Mouse (Mus musculus): ENCODE measurements at regions not wholly inside any gene's neighbourhood (a gene's known extent, or its start where the extent isn't known, plus 50 kb on each side); places are given as distances from the start of the nearest gene placed in this dataset.
A peak's percentile ranks its signal among the peaks of the same experiment; 100 is the strongest.
"Not testable (repeated sequence)": the region's sequence is repeated elsewhere in the genome, so short reads cannot be mapped to it uniquely, and the experiment has no call there.

GRCm38 (mm10) chr17:13542856-13543255, 188.5 kb downstream of the Tcp10c start:
- Histone ChIP-seq H3K27me3 (no peaks in the 10 kb centered on the region), H3K4me2 (no peak overlapping the region), H3K9ac (no peak overlapping the region), H3K4me3 (replicated peaks) (no peak overlapping the region), H3K36me3 (replicated peaks) (no peaks in the 10 kb centered on the region), H3K4me1 (replicated peaks) (no peaks in the 10 kb centered on the region), H3K9me3 (replicated peaks) (peaks cover 27% of the 10 kb centered on the region), H3K27ac (replicated peaks) (no peak overlapping the region)
- WGBS (ENCODE audit: insufficient replicate concordance), result 63% methylated on average over 10 of the region's 10 CpGs
- no peak for ATAC-seq (ENCODE audit: insufficient read depth)

GRCm38 (mm10) chr17:13544036-13544795, 189.8 kb downstream of the Tcp10c start:
- 35% methylated on average over 2 of the region's 2 CpGs for whole genome bisulfite sequencing (ENCODE audit: insufficient replicate concordance)
- H3K4me1 ChIP-seq (replicated peaks), result no peaks in the 10 kb centered on the region
- H3K36me3 ChIP-seq (replicated peaks), result no peaks in the 10 kb centered on the region
- ATAC-seq (ENCODE audit: insufficient read depth), result no peak
- no peak overlapping the region for H3K27ac ChIP-seq (replicated peaks)
- H3K4me2 ChIP-seq, result no peak overlapping the region
- H3K27me3 ChIP-seq, result no peaks in the 10 kb centered on the region
- no peak overlapping the region for H3K9ac ChIP-seq
- H3K9me3 ChIP-seq (replicated peaks), result peaks cover 40% of the 10 kb centered on the region
- H3K4me3 ChIP-seq (replicated peaks), result no peak overlapping the region

- H3K27me3 ChIP-seq, result no peaks in the 10 kb centered on the region
- WGBS (ENCODE audit: insufficient replicate concordance), result 51% methylated on average over 3 of the region's 3 CpGs
- ATAC-seq (ENCODE audit: insufficient read depth), result no peak
- H3K9ac ChIP-seq, result no peak overlapping the region
- no peak overlapping the region for H3K4me2 ChIP-seq
- no peak overlapping the region for H3K4me3 ChIP-seq (replicated peaks)
- no peak overlapping the region for H3K27ac ChIP-seq (replicated peaks)
- no peaks in the 10 kb centered on the region for H3K4me1 ChIP-seq (replicated peaks)
- H3K36me3 ChIP-seq (replicated peaks), result no peaks in the 10 kb centered on the region
- H3K9me3 ChIP-seq (replicated peaks), result peaks cover 33% of the 10 kb centered on the region
Observed at GRCm38 (mm10) chr17:13546249-13546648, 191.9 kb downstream of the Tcp10c start.

GRCm38 (mm10) chr17:13546669-13547085, 192.3 kb downstream of the Tcp10c start:
- Histone ChIP-seq H3K36me3 (replicated peaks) (no peaks in the 10 kb centered on the region), H3K9ac (no peak overlapping the region), H3K4me3 (replicated peaks) (no peak overlapping the region), H3K27me3 (no peaks in the 10 kb centered on the region), H3K9me3 (replicated peaks) (peaks cover 34% of the 10 kb centered on the region), H3K4me1 (replicated peaks) (no peaks in the 10 kb centered on the region), H3K27ac (replicated peaks) (no peak overlapping the region), H3K4me2 (no peak overlapping the region)
- no peak for ATAC-seq (ENCODE audit: insufficient read depth)
- WGBS (ENCODE audit: insufficient replicate concordance), result 59% methylated on average over 7 of the region's 7 CpGs

- H3K36me3 ChIP-seq (replicated peaks), result no peaks in the 10 kb centered on the region
- no peaks in the 10 kb centered on the region for H3K27me3 ChIP-seq
- H3K4me2 ChIP-seq, result no peak overlapping the region
- no peak overlapping the region for H3K4me3 ChIP-seq (replicated peaks)
- WGBS (ENCODE audit: insufficient replicate concordance), result 46% methylated on average over 12 of the region's 12 CpGs
- no peak for ATAC-seq (ENCODE audit: insufficient read depth)
- H3K9me3 ChIP-seq (replicated peaks), result peaks cover 41% of the 10 kb centered on the region
- H3K9ac ChIP-seq, result no peak overlapping the region
- no peaks in the 10 kb centered on the region for H3K4me1 ChIP-seq (replicated peaks)
- H3K27ac ChIP-seq (replicated peaks), result no peak overlapping the region
Observed at GRCm38 (mm10) chr17:13547657-13548360, 193.4 kb downstream of the Tcp10c start.

- Histone ChIP-seq H3K9ac (no peak overlapping the region), H3K36me3 (replicated peaks) (no peaks in the 10 kb centered on the region), H3K4me2 (no peak overlapping the region), H3K4me1 (replicated peaks) (no peaks in the 10 kb centered on the region), H3K4me3 (replicated peaks) (no peak overlapping the region), H3K27ac (replicated peaks) (no peak overlapping the region), H3K9me3 (replicated peaks) (peaks cover 43% of the 10 kb centered on the region), H3K27me3 (no peaks in the 10 kb centered on the region)
- peak; percentile 59; the same call in 1 of the 2 replicates for ATAC-seq (ENCODE audit: insufficient read depth)
- 45% methylated on average over 9 of the region's 9 CpGs for whole genome bisulfite sequencing (ENCODE audit: insufficient replicate concordance)
Observed at GRCm38 (mm10) chr17:13549975-13550895, 195.9 kb downstream of the Tcp10c start.

- H3K4me3 ChIP-seq (replicated peaks); H3K27me3 ChIP-seq; H3K4me2 ChIP-seq; H3K9ac ChIP-seq; H3K36me3 ChIP-seq (replicated peaks); H3K27ac ChIP-seq (replicated peaks); H3K4me1 ChIP-seq (replicated peaks): not testable (repeated sequence)
- peaks cover 43% of the 10 kb centered on the region for H3K9me3 ChIP-seq (replicated peaks)
- ATAC-seq (ENCODE audit: insufficient read depth), result peak; percentile 41; the same call in 1 of the 2 replicates
Observed at GRCm38 (mm10) chr17:13550896-13551267, 196.5 kb downstream of the Tcp10c start.

GRCm38 (mm10) chr17:13551693-13552404, 197.5 kb downstream of the Tcp10c start:
- H3K9me3 ChIP-seq (replicated peaks), result peaks cover 39% of the 10 kb centered on the region
- H3K4me2 ChIP-seq; H3K4me1 ChIP-seq (replicated peaks); H3K4me3 ChIP-seq (replicated peaks); H3K27ac ChIP-seq (replicated peaks); H3K27me3 ChIP-seq; H3K9ac ChIP-seq; H3K36me3 ChIP-seq (replicated peaks): not testable (repeated sequence)
- peak; percentile 56 for ATAC-seq (ENCODE audit: insufficient read depth)

- H3K36me3 ChIP-seq (replicated peaks); H3K4me1 ChIP-seq (replicated peaks); H3K4me3 ChIP-seq (replicated peaks); H3K27ac ChIP-seq (replicated peaks); H3K4me2 ChIP-seq; H3K9ac ChIP-seq; H3K27me3 ChIP-seq: not testable (repeated sequence)
- ATAC-seq (ENCODE audit: insufficient read depth), result peak; percentile 64
- H3K9me3 ChIP-seq (replicated peaks), result peaks cover 32% of the 10 kb centered on the region
Observed at GRCm38 (mm10) chr17:13552840-13553239, 198.5 kb downstream of the Tcp10c start.

- 57% methylated on average over 9 of the region's 9 CpGs for whole genome bisulfite sequencing (ENCODE audit: insufficient replicate concordance)
- H3K4me1 ChIP-seq (replicated peaks); H3K27me3 ChIP-seq; H3K4me3 ChIP-seq (replicated peaks); H3K4me2 ChIP-seq; H3K27ac ChIP-seq (replicated peaks); H3K36me3 ChIP-seq (replicated peaks); ATAC-seq (ENCODE audit: insufficient read depth); H3K9ac ChIP-seq: not testable (repeated sequence)
- peaks cover 14% of the 10 kb centered on the region for H3K9me3 ChIP-seq (replicated peaks)
Observed at GRCm38 (mm10) chr17:13555311-13556059, 201.1 kb downstream of the Tcp10c start.

Measured in liver, embryonic 15.5 days (tissue).